Comparison of ENCODE assay signal across 7 mouse cellular contexts in the genomic region with DNA sequence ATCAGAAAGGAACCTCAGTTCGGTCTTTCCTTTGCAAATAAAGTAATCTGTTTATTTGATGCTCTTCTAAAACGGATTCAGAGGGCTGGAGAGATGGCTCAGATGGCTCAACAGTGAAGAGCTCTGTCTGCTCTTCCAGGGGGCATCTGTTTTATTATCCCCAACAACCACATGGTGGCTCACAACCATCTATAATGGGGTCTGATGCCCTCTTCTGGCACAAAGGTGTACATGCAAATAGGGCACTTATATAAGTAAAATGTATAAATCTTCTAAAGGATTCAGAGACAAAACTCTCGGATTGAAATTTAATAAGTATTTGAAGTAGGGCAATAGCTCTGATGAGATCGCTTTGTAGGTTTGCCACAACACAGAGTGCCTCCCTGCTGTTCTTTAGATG. TPM values are rescaled to one million over a fixed set of nuclear protein-coding genes. Genes with fewer than 3 reads are reported as not detected.
DNase-seq lines count a peak whose midpoint lies in the region; ATAC-seq and TF ChIP-seq lines count a peak whose summit lies in the region.

No protein-coding gene starts in this region.

- peak; percentile 81 for TF ChIP-seq CTCF in layer of hippocampus, adult 2 months (conservative IDR thresholded peaks at IDR 0.05)
- TF ChIP-seq CTCF in Patski (IDR thresholded peaks at IDR 0.05), result peak; percentile 82

- DNase-seq in layer of hippocampus, adult 2 months (ENCODE audit: low spot score in 2 of 2), result peak in 1 of 2 experiments; percentile 53
- no peak for DNase-seq in layer of hippocampus, postnatal 36 days
- DNase-seq in CD8-positive naive resting alpha-beta T cell, adult 2 months (ENCODE audit: low read depth in 2 of 2, low spot score in 2 of 2), result peak; percentile 47 to 55
- no peak for DNase-seq in Patski (ENCODE audit: low read depth, low spot score)
- DNase-seq in lung, postnatal 36 days, result peak; percentile 66
- DNase-seq in urinary bladder, postnatal 14 days (ENCODE audit: low spot score), result no peak
- no peak for DNase-seq in layer of hippocampus, adult 9-10 months (ENCODE audit: low spot score)

- in situ Hi-C loops in Patski (cut with MboI; ENCODE audit: low pct_unique_long_range_greater_than_20kb), result loop anchor here (5.0 to 10.0 kb wide), 2 partner anchors 36 to 244 kb away; a partner anchor contains a TSS

- H3K27me3 ChIP-seq in Patski, result no peaks in the 10 kb centered on the region

- POLR2A ChIA-PET in Patski (lab: Charles Lee), result interaction anchor here (0.7 to 1.2 kb wide), 2 partner anchors 9 to 37 kb away, joined by 3 to 6 read pairs; no protein-coding TSS in a partner anchor

- no peak overlapping the region for H3K4me3 ChIP-seq in layer of hippocampus, adult 2 months

- CTCF ChIA-PET in Patski (lab: Charles Lee), result interaction anchor here (0.8 to 6.0 kb wide), 22 partner anchors 10 to 121 kb away, joined by 3 to 37 read pairs (median 4); a partner anchor contains a TSS

- H3K27ac ChIP-seq in layer of hippocampus, adult 2 months, result peak overlapping the region; percentile 97

- no peak for ATAC-seq in Patski

RNA-seq across cellular contexts. Expression of a gene that starts 2.2 kb away (rescaled TPM):
- total RNA-seq in layer of hippocampus, adult 2 months (2021), result 1 to 10 TPM; 7.7 to 8.7 TPM
- total RNA-seq in layer of hippocampus, postnatal 36 days (2021), result 1 to 10 TPM; 4.1 to 4.7 TPM
- polyA plus RNA-seq in Patski (2021), result not detected

RNA-seq across cellular contexts. Expression of a gene that starts 11.5 kb away (rescaled TPM):
- 1 to 10 TPM; 5.1 to 6.1 TPM for total RNA-seq in layer of hippocampus, adult 2 months (2021)
- total RNA-seq in layer of hippocampus, postnatal 36 days (2021), result 1 to 10 TPM; 3.6 to 4.7 TPM
- 0.04 TPM for polyA plus RNA-seq in Patski (2021)

RNA-seq across cellular contexts. Expression of a gene that starts 13.0 kb away (rescaled TPM):
- total RNA-seq in layer of hippocampus, adult 2 months (2021), result 100 to 1,000 TPM; 154 to 163 TPM
- total RNA-seq in layer of hippocampus, postnatal 36 days (2021), result 100 to 1,000 TPM; 160 to 166 TPM
- 164 TPM for polyA plus RNA-seq in Patski (2021)

RNA-seq across cellular contexts. Expression of a gene that starts 13.0 kb away (rescaled TPM):
- 10 to 100 TPM; 42.8 to 45.9 TPM for total RNA-seq in layer of hippocampus, adult 2 months (2021)
- 10 to 100 TPM; 45.9 to 49.5 TPM for total RNA-seq in layer of hippocampus, postnatal 36 days (2021)
- polyA plus RNA-seq in Patski (2021), result 74.1 TPM

RNA-seq across cellular contexts. Expression of a gene that starts 29.5 kb away (rescaled TPM):
- total RNA-seq in layer of hippocampus, adult 2 months (2021), result 10 to 100 TPM; 36.1 to 37.4 TPM
- 10 to 100 TPM; 36.5 to 41.3 TPM for total RNA-seq in layer of hippocampus, postnatal 36 days (2021)
- 55.0 TPM for polyA plus RNA-seq in Patski (2021)

Comparison
In these comparisons a context has a peak if more than half of its experiments do, and no peak if none do; other contexts are left out.
1. DNase-seq: peak in CD8-positive naive resting alpha-beta T cell, adult 2 months (2 of 2) and lung, postnatal 36 days (single experiment); none in layer of hippocampus, postnatal 36 days (0 of 2), Patski (single experiment), urinary bladder, postnatal 14 days (single experiment) and layer of hippocampus, adult 9-10 months (single experiment).